Mouse (Mus musculus): Measurements from ENCODE around the gene Sfxn4. TPM values are rescaled to one million over a fixed set of nuclear protein-coding genes. Genes with fewer than 3 reads are reported as not detected.
A peak's percentile ranks its signal among the peaks of the same experiment; 100 is the strongest.

Gene Sfxn4
- 11.9 and 14.6 TPM in 2 replicates for polyA plus RNA-seq (2014; fragmentation: Nextera tagmentation; extraction: Ambion mirVana)

GRCm38 (mm10) chr19:60860868-60861700 lies at the start of gene Sfxn4:
TSS of gene Sfxn4 (minus strand) at chr19:60861479.
- ATAC-seq (ENCODE audit: low read depth), result peak; percentile 99
- peak within 1 kb of the TSS; percentile 61; the same call in 1 of the 2 replicates for H3K27ac ChIP-seq (ENCODE audit: low read depth, low read length)
- peaks cover 11% of the 10 kb centered on the region; the same call in 1 of the 2 replicates for H3K36me3 ChIP-seq (ENCODE audit: control insufficient read depth, insufficient read depth, low read length)
- H3K27me3 ChIP-seq (ENCODE audit: control insufficient read depth, insufficient read depth, low read length), result no peaks in the 10 kb centered on the region
- peak within 1 kb of the TSS; percentile 66 for H3K4me2 ChIP-seq (ENCODE audit: low read depth, low read length)
- 3% methylated on average over 30 of the region's 30 CpGs for WGBS
- peak within 1 kb of the TSS; percentile 63 for H3K9ac ChIP-seq (replicated peaks; ENCODE audit: low read depth, low read length)
- no peaks in the 10 kb centered on the region for H3K4me1 ChIP-seq (ENCODE audit: control insufficient read depth, insufficient read depth, low read length)
- no peaks in the 10 kb centered on the region for H3K9me3 ChIP-seq (ENCODE audit: control insufficient read depth, low read length)
- H3K4me3 ChIP-seq (ENCODE audit: low read depth, low read length), result peak within 1 kb of the TSS; percentile 50

DNA sequence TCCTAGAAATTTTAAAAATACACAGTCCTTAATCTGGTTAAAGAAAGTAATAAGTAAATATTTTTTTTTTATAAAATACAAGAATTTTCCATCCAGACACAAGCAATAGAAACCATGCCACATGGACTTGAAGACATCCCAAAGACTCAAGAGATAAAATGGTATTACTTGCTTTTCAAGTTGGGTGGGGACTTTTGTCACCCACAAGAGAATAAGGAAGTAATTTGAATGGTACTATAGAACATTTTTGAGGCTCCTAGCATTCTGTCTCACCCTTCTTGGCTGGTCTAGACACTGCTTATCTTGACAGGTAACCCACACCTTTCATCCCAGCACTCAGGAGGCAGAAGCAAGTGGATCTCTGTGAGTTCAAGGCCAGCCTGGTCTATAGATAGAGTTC lies 49.0 kb upstream of the Sfxn4 start:
- Histone ChIP-seq H3K36me3 (ENCODE audit: control insufficient read depth, insufficient read depth, low read length) (no peaks in the 10 kb centered on the region), H3K4me2 (ENCODE audit: low read depth, low read length) (no peak overlapping the region), H3K27ac (ENCODE audit: low read depth, low read length) (no peak overlapping the region), H3K4me3 (ENCODE audit: low read depth, low read length) (no peak overlapping the region), H3K9me3 (ENCODE audit: control insufficient read depth, low read length) (no peaks in the 10 kb centered on the region), H3K27me3 (ENCODE audit: control insufficient read depth, insufficient read depth, low read length) (no peaks in the 10 kb centered on the region), H3K9ac (replicated peaks; ENCODE audit: low read depth, low read length) (no peak overlapping the region), H3K4me1 (ENCODE audit: control insufficient read depth, insufficient read depth, low read length) (no peaks in the 10 kb centered on the region)
- ATAC-seq (ENCODE audit: low read depth), result no peak

- Histone ChIP-seq H3K36me3 (ENCODE audit: control insufficient read depth, insufficient read depth, low read length) (no peaks in the 10 kb centered on the region), H3K9me3 (ENCODE audit: control insufficient read depth, low read length) (no peaks in the 10 kb centered on the region), H3K27me3 (ENCODE audit: control insufficient read depth, insufficient read depth, low read length) (no peaks in the 10 kb centered on the region), H3K4me3 (ENCODE audit: low read depth, low read length) (no peak overlapping the region), H3K4me1 (ENCODE audit: control insufficient read depth, insufficient read depth, low read length) (no peaks in the 10 kb centered on the region), H3K4me2 (ENCODE audit: low read depth, low read length) (no peak overlapping the region), H3K27ac (ENCODE audit: low read depth, low read length) (no peak overlapping the region), H3K9ac (replicated peaks; ENCODE audit: low read depth, low read length) (no peak overlapping the region)
- WGBS, result 95% methylated on average over 5 of the region's 5 CpGs
- ATAC-seq (ENCODE audit: low read depth), result no peak
Measured at GRCm38 (mm10) chr19:60905477-60905876, 44.2 kb upstream of the Sfxn4 start.

DNA sequence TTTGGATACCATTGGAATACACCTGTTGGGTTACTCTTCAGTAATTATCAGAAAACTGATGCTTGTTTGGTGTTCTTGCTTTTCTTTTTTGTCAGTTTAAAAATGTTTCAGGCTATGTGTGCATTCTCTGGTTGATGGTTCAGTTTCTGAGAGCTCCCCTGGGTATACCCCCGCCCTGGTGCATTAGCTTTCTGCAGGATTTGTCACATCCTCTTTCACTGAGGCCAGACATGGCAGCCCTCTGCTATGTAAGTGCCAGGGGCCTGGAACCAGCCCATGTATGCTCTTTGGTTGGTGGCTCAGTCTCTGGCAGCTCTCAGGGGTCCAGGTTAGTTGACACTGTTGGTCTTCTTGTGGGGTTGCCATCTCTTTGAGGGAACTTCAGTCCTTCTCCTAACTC lies 42.7 kb upstream of the Sfxn4 start:
- Histone ChIP-seq H3K27ac (ENCODE audit: low read depth, low read length) (no peak overlapping the region), H3K27me3 (ENCODE audit: control insufficient read depth, insufficient read depth, low read length) (no peaks in the 10 kb centered on the region), H3K9ac (replicated peaks; ENCODE audit: low read depth, low read length) (no peak overlapping the region), H3K9me3 (ENCODE audit: control insufficient read depth, low read length) (no peaks in the 10 kb centered on the region), H3K4me2 (ENCODE audit: low read depth, low read length) (no peak overlapping the region), H3K36me3 (ENCODE audit: control insufficient read depth, insufficient read depth, low read length) (no peaks in the 10 kb centered on the region), H3K4me1 (ENCODE audit: control insufficient read depth, insufficient read depth, low read length) (no peaks in the 10 kb centered on the region), H3K4me3 (ENCODE audit: low read depth, low read length) (no peak overlapping the region)
- WGBS, result 94% methylated on average over 1 of the region's 1 CpGs
- no peak for ATAC-seq (ENCODE audit: low read depth)

- Histone ChIP-seq H3K27me3 (ENCODE audit: control insufficient read depth, insufficient read depth, low read length) (no peaks in the 10 kb centered on the region), H3K9me3 (ENCODE audit: control insufficient read depth, low read length) (no peaks in the 10 kb centered on the region), H3K36me3 (ENCODE audit: control insufficient read depth, insufficient read depth, low read length) (no peaks in the 10 kb centered on the region), H3K9ac (replicated peaks; ENCODE audit: low read depth, low read length) (no peak overlapping the region), H3K4me1 (ENCODE audit: control insufficient read depth, insufficient read depth, low read length) (no peaks in the 10 kb centered on the region), H3K27ac (ENCODE audit: low read depth, low read length) (no peak overlapping the region), H3K4me2 (ENCODE audit: low read depth, low read length) (no peak overlapping the region), H3K4me3 (ENCODE audit: low read depth, low read length) (no peak overlapping the region)
- ATAC-seq (ENCODE audit: low read depth), result no peak
- WGBS, result 86% methylated on average over 1 of the region's 1 CpGs
Measured at GRCm38 (mm10) chr19:60903139-60903538, 41.9 kb upstream of the Sfxn4 start.

GRCm38 (mm10) chr19:60895251-60895880 lies 34.1 kb upstream of the Sfxn4 start:
- Histone ChIP-seq H3K9ac (replicated peaks; ENCODE audit: low read depth, low read length) (no peak overlapping the region), H3K4me1 (ENCODE audit: control insufficient read depth, insufficient read depth, low read length) (peaks cover 10% of the 10 kb centered on the region), H3K36me3 (ENCODE audit: control insufficient read depth, insufficient read depth, low read length) (no peaks in the 10 kb centered on the region), H3K27me3 (ENCODE audit: control insufficient read depth, insufficient read depth, low read length) (no peaks in the 10 kb centered on the region), H3K9me3 (ENCODE audit: control insufficient read depth, low read length) (no peaks in the 10 kb centered on the region), H3K4me2 (ENCODE audit: low read depth, low read length) (no peak overlapping the region), H3K27ac (ENCODE audit: low read depth, low read length) (no peak overlapping the region), H3K4me3 (ENCODE audit: low read depth, low read length) (no peak overlapping the region)
- ATAC-seq (ENCODE audit: low read depth), result no peak
- WGBS, result 38% methylated on average over 3 of the region's 3 CpGs

GRCm38 (mm10) chr19:60891934-60892547 lies 30.8 kb upstream of the Sfxn4 start:
- H3K4me3 ChIP-seq (ENCODE audit: low read depth, low read length), result peak overlapping the region; percentile 64; the same call in 1 of the 2 replicates
- no peak overlapping the region for H3K27ac ChIP-seq (ENCODE audit: low read depth, low read length)
- 43% methylated on average over 1 of the region's 1 CpGs for WGBS
- no peaks in the 10 kb centered on the region for H3K36me3 ChIP-seq (ENCODE audit: control insufficient read depth, insufficient read depth, low read length)
- H3K4me2 ChIP-seq (ENCODE audit: low read depth, low read length), result peak overlapping the region; percentile 58
- no peak overlapping the region for H3K9ac ChIP-seq (replicated peaks; ENCODE audit: low read depth, low read length)
- no peaks in the 10 kb centered on the region for H3K9me3 ChIP-seq (ENCODE audit: control insufficient read depth, low read length)
- no peaks in the 10 kb centered on the region for H3K27me3 ChIP-seq (ENCODE audit: control insufficient read depth, insufficient read depth, low read length)
- peaks cover 14% of the 10 kb centered on the region for H3K4me1 ChIP-seq (ENCODE audit: control insufficient read depth, insufficient read depth, low read length)
- ATAC-seq (ENCODE audit: low read depth), result no peak

- peak overlapping the region; percentile 58 for H3K4me2 ChIP-seq (ENCODE audit: low read depth, low read length)
- no peak for ATAC-seq (ENCODE audit: low read depth)
- WGBS, result 10% methylated on average over 4 of the region's 5 CpGs
Measured at GRCm38 (mm10) chr19:60891123-60891470, 29.8 kb upstream of the Sfxn4 start.

More at GRCm38 (mm10) chr19:60891123-60891470, 29.8 kb upstream of the Sfxn4 start:
- H3K4me3 ChIP-seq (ENCODE audit: low read depth, low read length), result peak overlapping the region; percentile 64
- H3K27ac ChIP-seq (ENCODE audit: low read depth, low read length), result no peak overlapping the region
- H3K4me1 ChIP-seq (ENCODE audit: control insufficient read depth, insufficient read depth, low read length), result peaks cover 14% of the 10 kb centered on the region
- peak overlapping the region; percentile 78; the same call in 1 of the 2 replicates for H3K9ac ChIP-seq (replicated peaks; ENCODE audit: low read depth, low read length)
- no peaks in the 10 kb centered on the region for H3K27me3 ChIP-seq (ENCODE audit: control insufficient read depth, insufficient read depth, low read length)
- H3K36me3 ChIP-seq (ENCODE audit: control insufficient read depth, insufficient read depth, low read length), result no peaks in the 10 kb centered on the region
- H3K9me3 ChIP-seq (ENCODE audit: control insufficient read depth, low read length), result no peaks in the 10 kb centered on the region
